Mouse (Mus musculus) neural tube, embryonic 15.5 days (tissue): Measurements from ENCODE around the gene Miga2. TPM values are rescaled to one million over a fixed set of nuclear protein-coding genes. Genes with fewer than 3 reads are reported as not detected.

Source experiments
- ATAC-seq: fragments of 200-750 bp; cut with Nextera tagmentation; 2 replicates; pipeline ENCODE4 v1.8.0; 2017; ENCODE audit warnings: mild to moderate bottlenecking, moderate TSS enrichment, moderate library complexity; ENCODE audit not compliant: low FRiP score
- H3K27ac ChIP-seq: fragments of 300-500 bp; sonication (generic); replicated peaks from 2 replicates; pipeline ENCODE4 v1.5.1; 2015; ENCODE audit warnings: mild to moderate bottlenecking, inconsistent platforms
- H3K27me3 ChIP-seq: fragments of 300-500 bp; sonication (generic); replicated peaks from 2 replicates; pipeline ENCODE4 v1.6.1; 2015; ENCODE audit warnings: inconsistent platforms
- H3K36me3 ChIP-seq: fragments of 300-500 bp; sonication (generic); 2 replicates; pipeline ENCODE4 v1.6.1; 2015; ENCODE audit warnings: inconsistent platforms
- H3K4me1 ChIP-seq: fragments of 300-500 bp; sonication (generic); 2 replicates; pipeline ENCODE4 v1.6.1; 2015; ENCODE audit warnings: inconsistent platforms
- H3K4me2 ChIP-seq: fragments of 300-500 bp; sonication (generic); 2 replicates; pipeline ENCODE4 v1.6.1; 2015; ENCODE audit warnings: inconsistent platforms, mild to moderate bottlenecking, moderate library complexity
- H3K4me3 ChIP-seq: fragments of 300-500 bp; sonication (generic); replicated peaks from 2 replicates; pipeline ENCODE4 v1.5.1; 2015; ENCODE audit warnings: mild to moderate bottlenecking, inconsistent platforms
- H3K9ac ChIP-seq: fragments of 300-500 bp; sonication (generic); replicated peaks from 2 replicates; pipeline ENCODE4 v1.6.1; 2015; ENCODE audit warnings: mild to moderate bottlenecking, inconsistent platforms
- H3K9me3 ChIP-seq: fragments of 300-500 bp; sonication (generic); replicated peaks from 2 replicates; pipeline ENCODE4 v1.6.1; 2016; ENCODE audit warnings: inconsistent platforms
- WGBS: fragments of 180-500 bp; shearing (Covaris S2); methylation state at CpG from one replicate; pipeline ENCODE4 v1.1.7; 2015; ENCODE audit warnings: mixed read lengths; 5-methylcytosine and 5-hydroxymethylcytosine counted together
- polyA plus RNA-seq: library from polyadenylated mRNA; unstranded; fragments of >200 nt; fragmentation: Nextera tagmentation; extraction: Ambion mirVana; gene quantifications from 2 replicates; pipeline ENCODE4 v1.2.1, GENCODE M21; 2015

Miga2 gene
- polyA plus RNA-seq, 1 experiment from 2014 or later = 35.8 TPM

DNA sequence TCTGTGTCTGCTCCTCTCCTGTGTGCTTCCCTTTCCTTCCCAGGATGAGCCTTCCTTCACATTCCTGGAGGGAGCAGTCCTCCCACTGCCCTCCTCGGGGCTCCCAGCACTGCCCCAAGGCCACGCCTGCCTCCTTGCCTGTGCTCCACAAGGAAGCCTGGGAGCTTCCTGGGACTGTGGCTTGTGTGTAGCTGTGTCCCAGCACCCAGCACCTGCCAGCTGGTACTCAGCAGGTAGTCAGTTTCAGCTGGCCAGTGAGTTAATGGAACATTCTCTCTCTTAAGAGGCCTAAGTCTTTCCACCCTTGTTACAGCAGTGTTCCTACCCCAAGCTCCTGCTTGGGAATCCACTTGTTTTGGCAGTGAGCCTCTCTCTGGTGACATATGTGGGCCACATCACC lies 38.8 kb downstream of the Miga2 start:
- ATAC-seq = no peak
- Histone ChIP-seq H3K27me3 (no peaks in the 10 kb centered on the region), H3K9me3 (no peaks in the 10 kb centered on the region), H3K4me3 (no peak overlapping the region), H3K4me1 (peaks cover 17% of the 10 kb centered on the region), H3K27ac (no peak overlapping the region), H3K4me2 (no peak overlapping the region), H3K9ac (no peak overlapping the region), H3K36me3 (peaks cover 89% of the 10 kb centered on the region)
- WGBS = 72% methylated on average over 2 of the region's 2 CpGs

- Histone ChIP-seq H3K9ac (no peak overlapping the region), H3K4me2 (no peak overlapping the region), H3K27ac (no peak overlapping the region), H3K36me3 (peaks cover 89% of the 10 kb centered on the region), H3K9me3 (no peaks in the 10 kb centered on the region), H3K4me1 (peaks cover 14% of the 10 kb centered on the region), H3K4me3 (no peak overlapping the region), H3K27me3 (no peaks in the 10 kb centered on the region)
- WGBS = 95% methylated on average over 1 of the region's 1 CpGs
- ATAC-seq = no peak
Measured at GRCm38 (mm10) chr2:30403870-30404269, 39.8 kb downstream of the Miga2 start.

GRCm38 (mm10) chr2:30407221-30407620 lies 43.2 kb downstream of the Miga2 start:
- Histone ChIP-seq H3K36me3 (peaks cover 87% of the 10 kb centered on the region), H3K27ac (no peak overlapping the region), H3K4me1 (no peaks in the 10 kb centered on the region), H3K27me3 (no peaks in the 10 kb centered on the region), H3K9ac (no peak overlapping the region), H3K9me3 (no peaks in the 10 kb centered on the region), H3K4me2 (no peak overlapping the region), H3K4me3 (no peak overlapping the region)
- no peak for ATAC-seq
- WGBS = 93% methylated on average over 2 of the region's 2 CpGs

GRCm38 (mm10) chr2:30407778-30408177 lies 43.7 kb downstream of the Miga2 start:
- Histone ChIP-seq H3K27me3 (no peaks in the 10 kb centered on the region), H3K9me3 (no peaks in the 10 kb centered on the region), H3K4me1 (peaks cover 4% of the 10 kb centered on the region), H3K27ac (no peak overlapping the region), H3K36me3 (peaks cover 87% of the 10 kb centered on the region), H3K4me3 (no peak overlapping the region), H3K4me2 (no peak overlapping the region), H3K9ac (no peak overlapping the region)
- no peak for ATAC-seq
- 96% methylated on average over 10 of the region's 10 CpGs for WGBS

- H3K9ac ChIP-seq = no peak overlapping the region
- whole genome bisulfite sequencing = 92% methylated on average over 8 of the region's 8 CpGs
- no peak for ATAC-seq
- no peaks in the 10 kb centered on the region for H3K27me3 ChIP-seq
- no peak overlapping the region for H3K27ac ChIP-seq
- H3K36me3 ChIP-seq = peaks cover 83% of the 10 kb centered on the region
- peaks cover 12% of the 10 kb centered on the region for H3K4me1 ChIP-seq
- H3K4me3 ChIP-seq = no peak overlapping the region
- no peak overlapping the region for H3K4me2 ChIP-seq
- no peaks in the 10 kb centered on the region for H3K9me3 ChIP-seq
Measured at GRCm38 (mm10) chr2:30408452-30409100, 44.5 kb downstream of the Miga2 start.

DNA sequence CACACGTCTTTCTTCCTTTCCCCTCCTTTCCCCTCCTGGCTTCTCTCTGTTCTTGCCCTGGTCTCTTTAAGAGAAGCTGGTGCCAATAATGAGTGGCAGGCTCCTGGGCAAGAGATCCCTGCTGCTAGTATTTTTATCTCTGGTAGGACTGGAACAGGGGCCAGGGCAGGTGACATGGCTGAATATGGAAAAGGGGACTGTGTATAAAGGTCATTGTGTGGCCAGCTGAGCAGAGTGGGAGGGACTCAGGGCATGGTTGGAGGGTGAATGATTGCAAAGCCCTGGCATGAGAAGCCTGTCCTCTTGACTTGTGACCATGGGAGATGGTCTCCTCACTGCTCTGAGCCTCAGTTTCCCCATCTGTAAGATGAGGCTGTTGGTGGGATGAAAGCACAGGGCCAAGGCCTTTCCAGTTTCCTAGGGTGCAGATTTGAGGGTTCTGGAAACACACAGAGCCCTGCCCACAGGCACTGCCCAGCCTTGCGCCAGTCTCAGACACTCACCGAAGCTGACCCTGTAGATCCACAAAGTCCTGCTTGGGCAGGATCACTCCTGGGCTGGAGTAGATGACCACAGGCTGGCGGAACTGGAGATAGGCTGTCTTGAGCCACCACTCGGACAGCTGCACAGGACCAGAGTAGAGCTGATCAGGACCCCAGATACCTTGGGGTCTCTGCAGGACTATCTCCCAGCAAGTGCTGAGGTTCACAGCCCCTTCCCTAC lies 45.6 kb downstream of the Miga2 start:
- Histone ChIP-seq H3K36me3 (peaks cover 75% of the 10 kb centered on the region), H3K4me2 (no peak overlapping the region), H3K27ac (no peak overlapping the region), H3K4me1 (peaks cover 23% of the 10 kb centered on the region), H3K9ac (no peak overlapping the region), H3K4me3 (no peak overlapping the region), H3K27me3 (no peaks in the 10 kb centered on the region), H3K9me3 (no peaks in the 10 kb centered on the region)
- no peak for ATAC-seq
- WGBS = 94% methylated on average over 5 of the region's 5 CpGs

- H3K27me3 ChIP-seq = no peaks in the 10 kb centered on the region
- 0 out of 2 replicates have a peak overlapping the region, but pooled peaks have one; percentile 88 for H3K9ac ChIP-seq
- peak overlapping the region; percentile 62 for H3K4me2 ChIP-seq
- peaks cover 45% of the 10 kb centered on the region for H3K4me1 ChIP-seq
- 84% methylated on average over 16 of the region's 16 CpGs for WGBS
- peaks cover 41% of the 10 kb centered on the region for H3K36me3 ChIP-seq
- H3K27ac ChIP-seq = no peak overlapping the region
- no peak for ATAC-seq
- no peaks in the 10 kb centered on the region for H3K9me3 ChIP-seq
- H3K4me3 ChIP-seq = no peak overlapping the region
Measured at GRCm38 (mm10) chr2:30413038-30413973, 49.3 kb downstream of the Miga2 start.

DNA sequence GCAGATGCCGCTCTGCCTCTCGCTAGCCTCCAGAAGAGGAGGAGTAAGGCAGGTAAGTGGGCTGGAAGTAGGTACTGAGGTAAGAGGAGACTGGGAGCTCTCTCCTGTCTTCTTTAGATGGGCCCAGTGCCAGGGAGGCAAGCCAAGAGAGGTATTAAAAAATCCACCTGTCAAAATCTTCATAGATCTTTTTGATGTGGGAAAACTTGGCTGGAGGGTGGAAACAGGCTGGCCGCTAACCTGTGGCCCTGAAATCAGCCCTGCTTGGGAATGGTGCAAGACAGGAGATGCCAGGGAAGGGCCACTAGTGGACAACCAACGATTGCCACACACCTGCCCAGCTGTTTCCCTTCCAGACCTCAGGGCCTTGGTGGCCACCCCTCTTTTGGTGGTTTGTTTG lies 50.1 kb downstream of the Miga2 start:
- no peak for ATAC-seq
- Histone ChIP-seq H3K9me3 (no peaks in the 10 kb centered on the region), H3K27me3 (no peaks in the 10 kb centered on the region), H3K27ac (no peak overlapping the region), H3K4me1 (peaks cover 53% of the 10 kb centered on the region), H3K36me3 (peaks cover 33% of the 10 kb centered on the region), H3K4me3 (peak overlapping the region; percentile 91), H3K4me2 (peak overlapping the region; percentile 62), H3K9ac (peak overlapping the region; percentile 88; the same call in 1 of the 2 replicates)
- WGBS = 89% methylated on average over 4 of the region's 4 CpGs

DNA sequence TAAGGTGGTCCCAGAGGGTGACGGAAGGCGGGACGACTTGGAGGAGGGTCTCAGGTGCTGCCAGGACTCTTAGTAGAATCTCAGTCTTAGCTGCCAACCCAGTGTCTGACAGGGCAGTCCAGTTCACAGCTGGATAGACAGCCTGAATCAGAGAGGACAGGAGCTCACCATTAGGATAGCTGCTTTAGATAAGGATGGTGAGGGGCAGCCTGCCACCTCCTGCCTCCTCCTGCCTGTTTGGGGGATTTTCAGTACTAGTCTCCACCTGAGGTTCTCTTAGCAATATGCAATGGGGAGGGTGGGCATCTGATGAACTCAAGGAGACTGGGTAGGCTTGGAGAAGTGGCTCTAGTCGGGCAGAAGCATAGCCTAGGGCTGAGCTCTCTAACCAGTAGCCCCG lies 50.6 kb downstream of the Miga2 start:
- H3K9ac ChIP-seq = peak overlapping the region; percentile 88
- H3K27me3 ChIP-seq = no peaks in the 10 kb centered on the region
- H3K4me2 ChIP-seq = peak overlapping the region; percentile 62
- peak overlapping the region; percentile 98 for H3K27ac ChIP-seq
- H3K4me3 ChIP-seq = peak overlapping the region; percentile 91
- 41% methylated on average over 5 of the region's 5 CpGs for WGBS
- peaks cover 58% of the 10 kb centered on the region for H3K4me1 ChIP-seq
- H3K9me3 ChIP-seq = no peaks in the 10 kb centered on the region
- peaks cover 29% of the 10 kb centered on the region for H3K36me3 ChIP-seq
- no peak; the same call in 1 of the 2 replicates for ATAC-seq

GRCm38 (mm10) chr2:30415157-30415935 lies 51.3 kb downstream of the Miga2 start, which contains the start of gene Crat:
Gene Crat, minus strand, starts transcription at chr2:30415813.
- Histone ChIP-seq H3K4me1 (peaks cover 58% of the 10 kb centered on the region), H3K4me3 (peak within 1 kb of the TSS; percentile 91), H3K9ac (peak within 1 kb of the TSS; percentile 88), H3K9me3 (no peaks in the 10 kb centered on the region), H3K27me3 (no peaks in the 10 kb centered on the region), H3K36me3 (peaks cover 22% of the 10 kb centered on the region), H3K27ac (peak within 1 kb of the TSS; percentile 98), H3K4me2 (peak within 1 kb of the TSS; percentile 62)
- 1% methylated on average over 52 of the region's 58 CpGs for WGBS
- peak; percentile 89 for ATAC-seq
